Comparison of ENCODE assay signal across 12 mouse cellular contexts in the genomic region with DNA sequence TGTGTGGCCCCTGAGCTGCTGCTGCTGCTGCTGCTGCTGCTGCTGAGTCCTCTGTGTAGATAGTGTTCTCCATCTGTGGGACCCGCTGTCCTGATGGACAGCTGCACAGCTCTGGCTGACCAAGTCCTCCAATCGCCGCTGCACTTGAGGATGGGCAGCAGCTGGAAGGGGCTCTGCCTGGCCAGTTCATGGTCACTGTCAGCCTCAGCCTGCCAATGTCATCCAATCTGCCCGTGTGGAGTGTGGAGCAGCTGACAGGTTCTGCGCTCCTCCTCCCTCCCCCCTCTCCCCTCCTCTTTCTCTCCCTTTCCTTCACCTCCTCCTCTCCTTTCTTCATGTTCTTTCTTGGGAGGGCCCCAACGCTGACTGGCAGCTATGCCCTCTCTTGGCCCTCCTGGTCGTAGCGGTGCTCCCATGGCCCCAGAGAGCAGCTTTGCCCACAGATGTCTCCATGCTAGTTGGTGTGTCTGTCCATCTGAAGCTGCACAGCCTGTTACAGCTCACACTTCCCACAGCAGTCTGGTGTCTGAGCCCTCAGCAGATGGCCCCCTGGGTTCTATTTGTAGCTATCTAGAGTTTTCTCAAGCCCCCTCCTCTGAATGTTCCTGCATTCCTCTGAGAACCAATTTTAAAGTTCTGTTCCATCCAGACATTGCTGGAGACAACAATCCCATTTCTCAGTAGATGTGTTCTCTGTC.
DNase-seq lines count a peak whose midpoint lies in the region; ATAC-seq and TF ChIP-seq lines count a peak whose summit lies in the region.
"Had no signal": no experiment of that assay in that cellular context is flagged by ENCODE, and none has a peak within 500 bp of the region (broad histone marks: within the 10 kb centered on the region; RNA-seq: fewer than 3 reads in every experiment).

No protein-coding gene starts in this region.

- H3K4me3 ChIP-seq in kidney, embryonic 14.5 days (ENCODE audit: low read length) = no peak overlapping the region
- H3K4me3 ChIP-seq in limb, embryonic 13.5 days = no peak overlapping the region
- H3K4me3 ChIP-seq in stomach, postnatal 0 days (ENCODE audit: low read depth, low read length) = no peak overlapping the region
- H3K4me3 ChIP-seq: liver, embryonic 15.5 days; neural tube, embryonic 13.5 days had no signal

- H3K27me3 ChIP-seq in kidney, embryonic 14.5 days (ENCODE audit: control insufficient read depth, insufficient read depth, low read length) = no peaks in the 10 kb centered on the region
- 0 out of 2 replicates have a peak, but pooled peaks cover 3% of the 10 kb centered on the region for H3K27me3 ChIP-seq in limb, embryonic 13.5 days
- no peaks in the 10 kb centered on the region for H3K27me3 ChIP-seq in stomach, postnatal 0 days (ENCODE audit: control insufficient read depth, insufficient read depth, low read length)
- H3K27me3 ChIP-seq: liver, embryonic 15.5 days; neural tube, embryonic 13.5 days had no signal

- H3K36me3 ChIP-seq in kidney, embryonic 14.5 days (ENCODE audit: control insufficient read depth, insufficient read depth, low read length) = no peaks in the 10 kb centered on the region
- H3K36me3 ChIP-seq in limb, embryonic 13.5 days = no peaks in the 10 kb centered on the region
- no peaks in the 10 kb centered on the region for H3K36me3 ChIP-seq in stomach, postnatal 0 days (ENCODE audit: control insufficient read depth, insufficient read depth, low read length)
- H3K36me3 ChIP-seq: liver, embryonic 15.5 days; neural tube, embryonic 13.5 days had no signal

- H3K9me3 ChIP-seq in kidney, embryonic 14.5 days (ENCODE audit: control insufficient read depth, low read length) = no peaks in the 10 kb centered on the region
- H3K9me3 ChIP-seq in limb, embryonic 13.5 days = no peaks in the 10 kb centered on the region
- no peaks in the 10 kb centered on the region for H3K9me3 ChIP-seq in stomach, postnatal 0 days (ENCODE audit: control insufficient read depth, low read length)
- H3K9me3 ChIP-seq: liver, embryonic 15.5 days; neural tube, embryonic 13.5 days had no signal

- H3K4me2 ChIP-seq in kidney, embryonic 14.5 days (replicated peaks; ENCODE audit: low read depth, low read length) = no peak overlapping the region
- no peak overlapping the region for H3K4me2 ChIP-seq in limb, embryonic 13.5 days (replicated peaks)
- H3K4me2 ChIP-seq in stomach, postnatal 0 days (replicated peaks; ENCODE audit: low read depth) = no peak overlapping the region
- H3K4me2 ChIP-seq: liver, embryonic 15.5 days; neural tube, embryonic 13.5 days had no signal

- H3K9ac ChIP-seq in kidney, embryonic 14.5 days (ENCODE audit: low read depth, low read length) = no peak overlapping the region
- no peak overlapping the region for H3K9ac ChIP-seq in limb, embryonic 13.5 days
- H3K9ac ChIP-seq in stomach, postnatal 0 days (ENCODE audit: low read length) = no peak overlapping the region
- H3K9ac ChIP-seq: liver, embryonic 15.5 days; neural tube, embryonic 13.5 days had no signal

- TF ChIP-seq EP300 in stomach, postnatal 0 days (optimal IDR thresholded peaks at IDR 0.05) = no peak

- no peak for TF ChIP-seq CTCF in stomach, postnatal 0 days (IDR thresholded peaks at IDR 0.05; ENCODE audit: low read depth)

- ATAC-seq in kidney, embryonic 14.5 days (ENCODE audit: low FRiP score, low TSS enrichment) = 0 out of 2 replicates have a peak, but pooled peaks have one; percentile 53
- ATAC-seq in limb, embryonic 13.5 days (ENCODE audit: low FRiP score, low read depth) = peak; percentile 52; the same call in 1 of the 2 replicates
- ATAC-seq in stomach, postnatal 0 days (ENCODE audit: low FRiP score, low TSS enrichment) = no peak

- H3K27ac ChIP-seq in kidney, embryonic 14.5 days (ENCODE audit: low read depth, low read length) = no peak overlapping the region
- H3K27ac ChIP-seq in limb, embryonic 13.5 days = 0 out of 2 replicates have a peak overlapping the region, but pooled peaks have one; percentile 58
- no peak overlapping the region for H3K27ac ChIP-seq in stomach, postnatal 0 days (replicated peaks)
- H3K27ac ChIP-seq: liver, embryonic 15.5 days; neural tube, embryonic 13.5 days had no signal

- 47% methylated on average over 8 of the region's 8 CpGs for WGBS in kidney, embryonic 14.5 days
- 46% methylated on average over 8 of the region's 8 CpGs for WGBS in limb, embryonic 13.5 days
- WGBS in stomach, postnatal 0 days = 60% methylated on average over 7 of the region's 8 CpGs

- DNase-seq in frontal cortex, adult 2 months (ENCODE audit: extremely low spot score in 1 of 2, low spot score in 1 of 2) = peak; percentile 17 to 24
- no peak for DNase-seq in frontal cortex, postnatal 25 days (ENCODE audit: low spot score in 2 of 2)
- DNase-seq in kidney, postnatal 25 days = no peak
- DNase-seq in frontal cortex, postnatal 14 days (ENCODE audit: low spot score in 2 of 2) = peak; percentile 33
- DNase-seq in stomach, postnatal 0 days (ENCODE audit: low spot score) = no peak
- no peak for DNase-seq in ovary, postnatal 36 days (ENCODE audit: low spot score)
- DNase-seq: kidney, postnatal 36 days; right cerebral cortex, postnatal 4 days had no signal

- H3K4me1 ChIP-seq in kidney, embryonic 14.5 days (ENCODE audit: control insufficient read depth, insufficient read depth, low read length) = no peaks in the 10 kb centered on the region
- peaks cover 74% of the 10 kb centered on the region for H3K4me1 ChIP-seq in limb, embryonic 13.5 days
- H3K4me1 ChIP-seq in stomach, postnatal 0 days (replicated peaks; ENCODE audit: control insufficient read depth, insufficient read depth) = no peaks in the 10 kb centered on the region
- H3K4me1 ChIP-seq: liver, embryonic 15.5 days had no signal

Comparison
In these comparisons a context has a peak if more than half of its experiments do, and no peak if none do; other contexts are left out.
1. DNase-seq: peak in frontal cortex, adult 2 months (2 of 2) and frontal cortex, postnatal 14 days (2 of 2); none in frontal cortex, postnatal 25 days (0 of 2), kidney, postnatal 25 days (0 of 2), stomach, postnatal 0 days (single experiment) and ovary, postnatal 36 days (single experiment).